Mouse (Mus musculus): ENCODE measurements around the gene Exosc9. TPM values are rescaled to one million over a fixed set of nuclear protein-coding genes. Genes with fewer than 3 reads are reported as not detected.

Exosc9 gene
- total and polyA plus RNA-seq, 3 experiments, result 46.0 to 49.4 TPM; not detected in 1

- no peak for TF ChIP-seq ELF1 (IDR thresholded peaks at IDR 0.05; ENCODE audit: low read depth, low read length)
- no peak for TF ChIP-seq NELFE (IDR thresholded peaks at IDR 0.05; ENCODE audit: low read depth, low read length)
- TF ChIP-seq CTCF (IDR thresholded peaks at IDR 0.05 in 2 of 3, conservative IDR thresholded peaks at IDR 0.05 in 1 of 3; ENCODE audit: control insufficient read depth in 1 of 3, insufficient read depth in 1 of 3, low read depth in 2 of 3, low read length in 3 of 3, poor library complexity in 1 of 3, severe bottlenecking in 1 of 3), result no peak
- TF ChIP-seq CHD1 (IDR thresholded peaks at IDR 0.05; ENCODE audit: low read depth, low read length), result no peak
- TF ChIP-seq MAFK (IDR thresholded peaks at IDR 0.05; ENCODE audit: borderline replicate concordance, low read depth, low read length), result no peak
- no peak for TF ChIP-seq TCF12 (IDR thresholded peaks at IDR 0.05; ENCODE audit: low read depth, low read length)
- TF ChIP-seq SMC3 (IDR thresholded peaks at IDR 0.05; ENCODE audit: low read depth, low read length), result no peak
- TF ChIP-seq POLR2A (IDR thresholded peaks at IDR 0.05; ENCODE audit: control insufficient read depth in 1 of 2, insufficient read depth in 1 of 2, low read depth in 1 of 2, low read length in 2 of 2, poor library complexity in 1 of 2), result no peak
- TF ChIP-seq MYC (IDR thresholded peaks at IDR 0.05; ENCODE audit: low read depth, low read length), result no peak
- TF ChIP-seq ETS1 (IDR thresholded peaks at IDR 0.05; ENCODE audit: low read depth, low read length), result no peak
- no peak for TF ChIP-seq E2F4 (IDR thresholded peaks at IDR 0.05; ENCODE audit: borderline replicate concordance, low read depth, low read length)
- no peak overlapping the region for H3K27ac ChIP-seq (ENCODE audit: control insufficient read depth, low read depth, low read length)
- H3K9me3 ChIP-seq (replicated peaks; ENCODE audit: insufficient read depth, low read length), result no peaks in the 10 kb centered on the region
- H3K27me3 ChIP-seq (ENCODE audit: control insufficient read depth in 1 of 2, insufficient read depth in 2 of 2, low read length in 2 of 2), result peaks cover 11 to 18% of the 10 kb centered on the region in 2 experiments; a peak in 3 of 4 replicates
- H3K36me3 ChIP-seq (ENCODE audit: control insufficient read depth in 1 of 2, insufficient read depth in 2 of 2, low read length in 2 of 2), result no peaks in the 10 kb centered on the region
- no peak overlapping the region for H3K4me3 ChIP-seq (ENCODE audit: control insufficient read depth in 1 of 2, insufficient read depth in 1 of 2, low read depth in 2 of 2, low read length in 2 of 2)
- no peak for DNase-seq (ENCODE audit: low read depth, low spot score)
- no peaks in the 10 kb centered on the region; a peak in 1 of 4 replicates for H3K4me1 ChIP-seq (ENCODE audit: control insufficient read depth in 1 of 2, insufficient read depth in 2 of 2, low read length in 2 of 2)
- no peak overlapping the region for H3K9ac ChIP-seq (ENCODE audit: control insufficient read depth, low read depth, low read length, poor library complexity, severe bottlenecking)
- no peaks in the 10 kb centered on the region for H3K79me2 ChIP-seq (ENCODE audit: control insufficient read depth, insufficient read depth, low read length, poor library complexity)
Observed at GRCm38 (mm10) chr3:36531242-36531641, 21.2 kb upstream of the Exosc9 start.

- Histone ChIP-seq H3K27me3 (ENCODE audit: control insufficient read depth in 1 of 2, insufficient read depth in 2 of 2, low read length in 2 of 2) (peaks cover 4 to 11% of the 10 kb centered on the region in 2 experiments; a peak in 3 of 4 replicates), H3K79me2 (ENCODE audit: control insufficient read depth, insufficient read depth, low read length, poor library complexity) (no peaks in the 10 kb centered on the region), H3K36me3 (ENCODE audit: control insufficient read depth in 1 of 2, insufficient read depth in 2 of 2, low read length in 2 of 2) (no peaks in the 10 kb centered on the region), H3K9ac (ENCODE audit: control insufficient read depth, low read depth, low read length, poor library complexity, severe bottlenecking) (no peak overlapping the region), H3K9me3 (replicated peaks; ENCODE audit: insufficient read depth, low read length) (no peaks in the 10 kb centered on the region), H3K4me3 (ENCODE audit: control insufficient read depth in 1 of 2, insufficient read depth in 1 of 2, low read depth in 2 of 2, low read length in 2 of 2) (no peak overlapping the region), H3K4me1 (ENCODE audit: control insufficient read depth in 1 of 2, insufficient read depth in 2 of 2, low read length in 2 of 2) (no peaks in the 10 kb centered on the region; a peak in 1 of 4 replicates), H3K27ac (ENCODE audit: control insufficient read depth, low read depth, low read length) (no peak overlapping the region)
- DNase-seq (ENCODE audit: low read depth, low spot score), result no peak
- TF ChIP-seq ZKSCAN1 (IDR thresholded peaks at IDR 0.05; ENCODE audit: low read depth, low read length), result no peak
- no peak for TF ChIP-seq GATA1 (IDR thresholded peaks at IDR 0.05; ENCODE audit: low read depth, low read length)
- TF ChIP-seq SIN3A (IDR thresholded peaks at IDR 0.05; ENCODE audit: low read length), result no peak
- no peak for TF ChIP-seq RAD21 (IDR thresholded peaks at IDR 0.05; ENCODE audit: low read depth, low read length)
- TF ChIP-seq MAX (IDR thresholded peaks at IDR 0.05; ENCODE audit: low read length), result no peak
- no peak for TF ChIP-seq MYC (IDR thresholded peaks at IDR 0.05; ENCODE audit: low read depth, low read length)
Observed at GRCm38 (mm10) chr3:36531979-36532542, 20.3 kb upstream of the Exosc9 start.
